ENCODE assay signal across 8 mouse cellular contexts in the genomic region with DNA sequence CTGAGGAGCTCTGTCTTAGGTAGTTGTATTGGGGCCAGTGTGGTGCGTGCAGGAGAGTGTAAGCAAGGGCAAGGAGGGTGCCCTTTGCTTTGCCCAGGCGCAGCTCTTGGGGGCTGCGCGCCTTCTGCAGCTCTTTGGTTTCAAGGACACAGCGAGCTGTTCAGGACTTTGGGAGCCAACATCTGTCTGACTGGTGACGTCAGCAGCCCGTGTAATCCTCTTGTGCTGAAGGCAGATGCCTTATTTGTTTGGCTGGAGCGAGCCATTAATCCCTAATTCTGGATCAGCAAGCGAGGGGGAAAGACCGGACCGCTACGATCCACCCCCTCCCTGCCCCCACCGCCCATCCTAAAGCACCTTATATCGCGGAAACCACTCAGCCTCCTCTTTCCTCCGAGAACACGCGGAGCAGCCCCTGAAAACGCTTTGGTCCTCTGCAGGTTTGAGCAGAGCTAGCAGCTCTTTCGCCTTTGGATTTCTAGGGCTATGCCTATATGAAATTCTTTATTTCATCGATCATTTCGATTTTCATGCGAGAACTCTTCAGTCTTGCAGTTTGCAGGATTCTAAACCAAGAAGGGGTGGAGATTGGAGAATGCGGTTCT.
DNase-seq lines count a peak whose midpoint lies in the region; ATAC-seq and TF ChIP-seq lines count a peak whose summit lies in the region.

No protein-coding gene starts in this region.

- no peak for ATAC-seq in heart, embryonic 13.5 days (ENCODE audit: extremely low read depth, insufficient number of reproducible peaks, low FRiP score, low TSS enrichment)
- peak; percentile 71 for ATAC-seq in hindbrain, postnatal 0 days
- peak; percentile 79 for ATAC-seq in midbrain, embryonic 15.5 days (replicated peaks)

- no peak for TF ChIP-seq CTCF in hindbrain, postnatal 0 days (IDR thresholded peaks at IDR 0.05; ENCODE audit: low read depth)

- no peaks in the 10 kb centered on the region for H3K36me3 ChIP-seq in heart, embryonic 13.5 days
- no peaks in the 10 kb centered on the region for H3K36me3 ChIP-seq in embryonic facial prominence, embryonic 10.5 days (replicated peaks)
- no peaks in the 10 kb centered on the region for H3K36me3 ChIP-seq in hindbrain, postnatal 0 days (ENCODE audit: insufficient read depth, low read length)
- no peaks in the 10 kb centered on the region for H3K36me3 ChIP-seq in midbrain, embryonic 15.5 days (replicated peaks)

- peaks cover 18% of the 10 kb centered on the region for H3K4me1 ChIP-seq in heart, embryonic 13.5 days
- H3K4me1 ChIP-seq in embryonic facial prominence, embryonic 10.5 days: peaks cover 11% of the 10 kb centered on the region; the same call in 1 of the 2 replicates
- H3K4me1 ChIP-seq in hindbrain, postnatal 0 days (ENCODE audit: insufficient read depth, low read length): no peaks in the 10 kb centered on the region
- peaks cover 3% of the 10 kb centered on the region; the same call in 1 of the 2 replicates for H3K4me1 ChIP-seq in midbrain, embryonic 15.5 days

- H3K9me3 ChIP-seq in heart, embryonic 13.5 days: no peaks in the 10 kb centered on the region; the same call in 1 of the 2 replicates
- no peaks in the 10 kb centered on the region for H3K9me3 ChIP-seq in embryonic facial prominence, embryonic 10.5 days
- H3K9me3 ChIP-seq in hindbrain, postnatal 0 days (ENCODE audit: low read length): no peaks in the 10 kb centered on the region
- no peaks in the 10 kb centered on the region for H3K9me3 ChIP-seq in midbrain, embryonic 15.5 days

- peaks cover 92% of the 10 kb centered on the region for H3K27me3 ChIP-seq in heart, embryonic 13.5 days (replicated peaks)
- H3K27me3 ChIP-seq in embryonic facial prominence, embryonic 10.5 days (replicated peaks; ENCODE audit: low read depth, poor library complexity, severe bottlenecking): peaks cover 96% of the 10 kb centered on the region
- H3K27me3 ChIP-seq in hindbrain, postnatal 0 days (ENCODE audit: insufficient read depth, low read length): no peaks in the 10 kb centered on the region
- H3K27me3 ChIP-seq in midbrain, embryonic 15.5 days (replicated peaks): no peaks in the 10 kb centered on the region

- DNase-seq in heart, adult 18-20 months: no peak
- peak; percentile 51 for DNase-seq in embryonic facial prominence, embryonic 10.5 days (ENCODE audit: low spot score)
- peak; percentile 91 for DNase-seq in hindbrain, postnatal 0 days (ENCODE audit: low spot score)
- no peak for DNase-seq in ovary, adult 18-20 months (ENCODE audit: low spot score)
- no peak for DNase-seq in adrenal gland, postnatal 14 days
- no peak for DNase-seq in kidney, postnatal 36 days

- H3K9ac ChIP-seq in heart, embryonic 13.5 days: 0 out of 2 replicates have a peak overlapping the region, but pooled peaks have one; percentile 37
- peak overlapping the region; percentile 87 for H3K9ac ChIP-seq in hindbrain, postnatal 0 days (replicated peaks; ENCODE audit: low read length)
- H3K9ac ChIP-seq in midbrain, embryonic 15.5 days: peak overlapping the region; percentile 98

- peak overlapping the region; percentile 69 for H3K4me2 ChIP-seq in heart, embryonic 13.5 days
- peak overlapping the region; percentile 61 for H3K4me2 ChIP-seq in hindbrain, postnatal 0 days (ENCODE audit: low read depth, low read length)
- H3K4me2 ChIP-seq in midbrain, embryonic 15.5 days: peak overlapping the region; percentile 92

- peak overlapping the region; percentile 42 for H3K4me3 ChIP-seq in heart, embryonic 13.5 days
- H3K4me3 ChIP-seq in embryonic facial prominence, embryonic 10.5 days: peak overlapping the region; percentile 55
- peak overlapping the region; percentile 64 for H3K4me3 ChIP-seq in hindbrain, postnatal 0 days (ENCODE audit: low read length)
- H3K4me3 ChIP-seq in midbrain, embryonic 15.5 days: peak overlapping the region; percentile 65

- under 1% methylated on average over 24 of the region's 24 CpGs for WGBS in heart, embryonic 13.5 days
- WGBS in embryonic facial prominence, embryonic 10.5 days: under 1% methylated on average over 24 of the region's 24 CpGs
- under 1% methylated on average over 24 of the region's 24 CpGs for WGBS in hindbrain, postnatal 0 days
- under 1% methylated on average over 24 of the region's 24 CpGs for WGBS in midbrain, embryonic 15.5 days

- no peak overlapping the region for H3K27ac ChIP-seq in heart, embryonic 13.5 days (replicated peaks)
- H3K27ac ChIP-seq in embryonic facial prominence, embryonic 10.5 days (replicated peaks): peak overlapping the region; percentile 83
- peak overlapping the region; percentile 94 for H3K27ac ChIP-seq in hindbrain, postnatal 0 days
- H3K27ac ChIP-seq in midbrain, embryonic 15.5 days: peak overlapping the region; percentile 93

Comparison
In these comparisons a context has a peak if more than half of its experiments do, and no peak if none do; other contexts are left out.
1. H3K9ac ChIP-seq: peak in every context shown above with its lines; median percentile 98 in midbrain, embryonic 15.5 days; 87 in hindbrain, postnatal 0 days; 37 in heart, embryonic 13.5 days.
2. DNase-seq: peak in embryonic facial prominence, embryonic 10.5 days (single experiment) and hindbrain, postnatal 0 days (single experiment); none in heart, adult 18-20 months (0 of 2), ovary, adult 18-20 months (single experiment), adrenal gland, postnatal 14 days (single experiment) and kidney, postnatal 36 days (0 of 2).
3. Peak in every context shown above with its lines, with median percentiles within 50 percentile points of each other: H3K4me2 ChIP-seq and H3K4me3 ChIP-seq.